Mouse (Mus musculus) spleen, adult 12 weeks (tissue): Measurements from ENCODE around the gene Ankle2.
A peak's percentile ranks its signal among the peaks of the same experiment; 100 is the strongest.

Source experiments
- DNase-seq: peaks from one replicate; pipeline ENCODE4 v3.0.0; 2022; ENCODE audit warnings: low spot score

Gene Ankle2

DNA sequence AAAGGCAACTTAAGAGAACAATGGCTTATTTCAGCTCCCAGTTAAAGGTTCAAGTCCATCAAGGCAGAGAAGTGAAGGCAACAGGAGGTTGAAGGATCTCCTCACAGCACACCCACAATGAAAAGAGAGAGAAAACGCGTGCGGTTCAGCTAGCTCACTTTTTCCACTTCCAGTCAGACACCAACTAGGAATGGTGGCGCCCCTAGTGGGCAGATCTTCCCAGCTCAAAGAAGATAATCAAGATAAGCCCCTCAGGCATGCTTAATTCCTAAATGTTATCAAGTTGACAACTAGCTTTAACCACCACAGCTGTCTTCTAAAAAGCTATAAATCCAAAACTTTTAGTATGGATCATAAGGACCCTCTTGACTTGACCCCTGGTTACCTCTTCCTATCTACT, 53.7 kb downstream of the Ankle2 start:
- peak; percentile 76 for DNase-seq

GRCm38 (mm10) chr5:110285156-110285555, 54.4 kb downstream of the Ankle2 start:
- DNase-seq = peak; percentile 8

- DNase-seq = peak; percentile 84
Measured at GRCm38 (mm10) chr5:110285770-110286445, 55.1 kb downstream of the Ankle2 start, which contains the start of the genes Pxmp2 and Pole. TSS of gene Pxmp2 (minus strand) at chr5:110286186. TSS of gene Pole (plus strand) at chr5:110286306.

- DNase-seq = no peak
Measured at GRCm38 (mm10) chr5:110286446-110287083, 55.8 kb downstream of the Ankle2 start.

- no peak for DNase-seq
Measured at GRCm38 (mm10) chr5:110287084-110287475, 56.3 kb downstream of the Ankle2 start.

- DNase-seq = no peak
Measured at GRCm38 (mm10) chr5:110291649-110292048, 60.8 kb downstream of the Ankle2 start.

GRCm38 (mm10) chr5:110296637-110297036, 65.8 kb downstream of the Ankle2 start:
- DNase-seq = no peak

DNA sequence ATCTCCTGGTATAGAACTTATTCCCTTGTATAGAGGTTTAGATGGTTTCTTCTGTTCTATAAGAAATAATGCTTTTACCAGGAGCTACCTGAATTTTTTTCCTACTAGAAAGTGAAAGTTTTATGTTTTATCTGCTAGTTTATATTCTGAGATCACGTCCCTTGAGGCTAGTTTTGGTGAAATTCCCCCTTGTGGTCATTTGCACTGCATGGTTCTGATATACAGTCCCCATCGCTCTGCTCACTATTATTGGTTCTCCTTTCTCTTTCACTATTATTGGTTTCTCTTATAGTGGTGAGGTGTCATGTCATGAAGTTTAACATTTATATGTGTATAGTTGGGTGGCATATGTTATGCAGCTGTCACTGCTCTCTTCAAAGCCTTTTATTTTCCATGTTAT, 69.8 kb downstream of the Ankle2 start:
- no peak for DNase-seq
